Mouse (Mus musculus) cortical plate, adult 2 months (tissue): ENCODE measurements around the gene Bbc3.

ENCODE experiments used
- CTCF ChIP-seq: fragments of 200-500 bp; IDR thresholded peaks from 2 replicates; pipeline ENCODE4 v1.5.1; 2011; ENCODE audit warnings: mild to moderate bottlenecking, control low read depth, low read length; ENCODE audit not compliant: insufficient read depth; ENCODE audit errors: extremely low read depth
- POLR2A ChIP-seq: fragments of 200-500 bp; IDR thresholded peaks from 2 replicates; pipeline ENCODE4 v1.6.1; 2011; ENCODE audit warnings: mild to moderate bottlenecking, low read length, control low read depth; ENCODE audit not compliant: insufficient read depth; ENCODE audit errors: extremely low read depth

DNA sequence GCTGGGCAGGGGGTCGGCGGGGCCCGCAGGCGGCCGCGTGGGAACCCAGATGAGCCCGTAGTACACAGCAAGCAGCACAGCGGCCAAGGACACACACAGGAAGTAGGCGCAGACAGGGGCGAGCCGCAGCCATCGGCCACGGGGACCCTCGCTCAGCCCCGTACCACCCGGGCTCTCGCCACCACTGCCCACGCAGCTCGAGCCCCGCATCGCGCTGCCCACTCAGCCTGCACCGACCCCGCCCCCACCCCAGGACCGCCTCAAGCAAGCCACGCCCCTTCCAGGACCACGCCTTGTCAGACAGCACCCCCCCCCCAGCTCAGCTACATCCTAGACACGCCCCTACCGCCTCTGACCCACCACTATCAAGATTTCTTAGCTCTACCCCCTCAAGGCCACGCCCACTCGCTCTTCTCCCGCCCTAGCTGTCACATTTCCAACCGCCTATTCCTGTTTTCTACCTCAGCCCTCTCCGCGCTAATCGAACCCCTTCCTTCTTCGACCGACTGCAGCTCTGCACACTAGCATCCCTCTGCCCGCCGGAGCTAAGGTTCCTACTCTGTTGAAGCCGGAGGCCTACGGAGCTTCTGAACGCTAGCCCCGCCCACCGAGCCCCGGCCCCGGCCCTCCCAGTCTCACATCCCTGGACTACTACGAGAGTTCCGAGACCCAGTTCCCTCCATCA lies 35.0 kb upstream of the Bbc3 start, which contains the start of gene Inafm1:
- TF ChIP-seq CTCF, result no peak
- TF ChIP-seq POLR2A, result peak; percentile 38; the same call in 1 of the 2 replicates
